Mouse (Mus musculus) erythroblast, embryonic 14.5 days (primary cell): Measurements from ENCODE around the gene Slc9a2. TPM values are rescaled to one million over a fixed set of nuclear protein-coding genes. Genes with fewer than 3 reads are reported as not detected.

Source experiments
- H3K27me3 ChIP-seq: 2 replicates; pipeline ENCODE4 v1.6.1; 2012; ENCODE audit warnings: inconsistent platforms; ENCODE audit not compliant: control insufficient read depth
- H3K36me3 ChIP-seq: 2 replicates; pipeline ENCODE4 v1.6.1; 2012; ENCODE audit warnings: mild to moderate bottlenecking, inconsistent platforms; ENCODE audit not compliant: control insufficient read depth
- H3K4me1 ChIP-seq: 2 replicates; pipeline ENCODE4 v1.6.1; 2012; ENCODE audit warnings: inconsistent platforms; ENCODE audit not compliant: control insufficient read depth
- H3K4me3 ChIP-seq: replicated peaks from 2 replicates; pipeline ENCODE3; 2012; ENCODE audit warnings: moderate library complexity, mild to moderate bottlenecking, inconsistent platforms
- H3K9me3 ChIP-seq: 2 replicates; pipeline ENCODE4 v1.6.1; 2012; ENCODE audit warnings: low read length, inconsistent platforms, mixed read lengths; ENCODE audit not compliant: control insufficient read depth
- GATA1 ChIP-seq: IDR thresholded peaks from 2 replicates; pipeline ENCODE4 v1.6.1; 2012; ENCODE audit warnings: low read length, inconsistent platforms, mixed read lengths
- TAL1 ChIP-seq: IDR thresholded peaks from 3 replicates; pipeline ENCODE4 v1.6.1; 2012; ENCODE audit warnings: low read length, inconsistent platforms, mixed read lengths
- polyA plus RNA-seq: library from polyadenylated mRNA; stranded (reverse); fragments of >175 nt; gene quantifications from 2 replicates; pipeline ENCODE4 v1.2.3, GENCODE M21; 2012

The Slc9a2 gene
- polyA plus RNA-seq, 1 experiment = not detected

GRCm38 (mm10) chr1:40774040-40774439 is 93.7 kb downstream of the Slc9a2 start:
- no peaks in the 10 kb centered on the region for H3K27me3 ChIP-seq
- TF ChIP-seq GATA1 (no peak), TAL1 (no peak)
- peaks cover 45% of the 10 kb centered on the region for H3K36me3 ChIP-seq
- peaks cover 50% of the 10 kb centered on the region for H3K4me1 ChIP-seq
- H3K9me3 ChIP-seq = peaks cover 3% of the 10 kb centered on the region; the same call in 1 of the 2 replicates
- no peak overlapping the region for H3K4me3 ChIP-seq

DNA sequence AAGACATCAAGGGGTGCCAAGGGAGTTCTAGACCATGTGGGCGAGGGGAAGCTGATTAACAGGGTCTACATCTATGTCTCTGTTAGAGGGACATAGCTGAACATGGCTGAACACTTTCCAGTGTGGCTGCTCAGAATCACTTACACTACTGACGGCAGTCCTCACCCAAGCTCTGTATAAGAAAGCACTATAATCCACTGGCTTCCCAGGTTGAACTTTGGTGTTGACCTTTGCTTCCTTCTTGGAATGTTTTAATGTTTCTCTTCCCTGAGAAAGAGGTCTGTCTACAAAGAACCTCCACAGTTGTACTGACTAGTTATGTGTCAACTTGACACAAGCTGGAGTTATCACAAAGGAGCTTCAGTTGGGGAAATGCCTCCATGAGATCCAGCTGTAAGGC is 95.7 kb downstream of the Slc9a2 start:
- peaks cover 3% of the 10 kb centered on the region; the same call in 1 of the 2 replicates for H3K9me3 ChIP-seq
- peaks cover 58% of the 10 kb centered on the region for H3K36me3 ChIP-seq
- H3K4me1 ChIP-seq = peaks cover 37% of the 10 kb centered on the region
- no peak overlapping the region for H3K4me3 ChIP-seq
- no peaks in the 10 kb centered on the region for H3K27me3 ChIP-seq
- TF ChIP-seq GATA1 = no peak
- TF ChIP-seq TAL1 = no peak

DNA sequence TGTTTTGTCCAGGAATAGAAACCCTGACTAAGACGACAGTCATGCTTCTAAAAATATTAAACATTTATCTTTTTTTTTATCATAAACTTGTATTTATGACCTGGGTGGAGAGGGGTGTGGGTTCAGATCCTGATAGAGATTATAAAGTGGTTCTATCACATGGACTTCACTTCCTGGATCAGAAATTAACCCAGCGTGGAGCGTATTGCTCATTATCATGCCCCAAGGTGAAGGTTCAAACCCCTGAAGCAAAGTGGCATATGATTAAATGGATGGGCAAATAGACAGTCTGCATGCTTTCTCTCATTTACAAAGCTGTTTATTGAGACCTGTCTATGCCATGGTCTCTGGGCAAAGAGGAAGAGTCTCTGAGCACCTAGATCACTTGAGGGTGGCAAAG is 96.4 kb downstream of the Slc9a2 start:
- Histone ChIP-seq H3K4me3 (no peak overlapping the region), H3K36me3 (peaks cover 61% of the 10 kb centered on the region), H3K4me1 (peaks cover 30% of the 10 kb centered on the region), H3K9me3 (peaks cover 3% of the 10 kb centered on the region; the same call in 1 of the 2 replicates), H3K27me3 (no peaks in the 10 kb centered on the region)
- TF ChIP-seq TAL1 = no peak
- TF ChIP-seq GATA1 = no peak

- no peak overlapping the region for H3K4me3 ChIP-seq
- no peaks in the 10 kb centered on the region for H3K27me3 ChIP-seq
- no peaks in the 10 kb centered on the region for H3K4me1 ChIP-seq
- peaks cover 32% of the 10 kb centered on the region for H3K36me3 ChIP-seq
- no peak for TF ChIP-seq GATA1
- TF ChIP-seq TAL1 = no peak
- H3K9me3 ChIP-seq = peaks cover 2% of the 10 kb centered on the region; the same call in 1 of the 2 replicates
Measured at GRCm38 (mm10) chr1:40783450-40783849, 103.1 kb downstream of the Slc9a2 start.

- Histone ChIP-seq H3K4me3 (no peak overlapping the region), H3K4me1 (peaks cover 2% of the 10 kb centered on the region), H3K36me3 (peaks cover 26% of the 10 kb centered on the region), H3K27me3 (no peaks in the 10 kb centered on the region), H3K9me3 (no peaks in the 10 kb centered on the region)
- TF ChIP-seq GATA1 (no peak), TAL1 (no peak)
Measured at GRCm38 (mm10) chr1:40784306-40784705, 103.9 kb downstream of the Slc9a2 start.

GRCm38 (mm10) chr1:40785876-40786445 is 105.6 kb downstream of the Slc9a2 start:
- no peak for TF ChIP-seq TAL1
- no peak for TF ChIP-seq GATA1
- Histone ChIP-seq H3K4me3 (no peak overlapping the region), H3K36me3 (peaks cover 13% of the 10 kb centered on the region), H3K27me3 (no peaks in the 10 kb centered on the region), H3K4me1 (peaks cover 15% of the 10 kb centered on the region), H3K9me3 (no peaks in the 10 kb centered on the region)

DNA sequence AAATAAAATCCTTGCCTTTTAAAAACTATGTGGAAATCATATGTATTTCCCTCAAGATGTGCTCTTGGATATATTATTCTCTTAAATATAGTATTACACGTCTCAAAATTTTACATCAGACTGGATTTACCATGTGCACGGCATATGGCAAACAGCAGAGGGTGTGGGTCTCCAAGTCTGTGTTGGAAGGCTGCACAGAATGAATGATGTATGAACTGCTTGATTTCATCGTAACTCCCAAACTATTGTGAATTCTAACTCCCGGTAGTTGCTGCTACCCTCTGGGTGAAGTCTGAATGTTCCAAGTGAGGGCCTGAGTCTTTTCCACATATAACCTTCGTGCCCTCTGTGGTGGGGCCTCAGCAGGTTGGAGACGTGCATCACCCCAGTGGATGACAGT is 108.6 kb downstream of the Slc9a2 start:
- Histone ChIP-seq H3K4me1 (peaks cover 16% of the 10 kb centered on the region), H3K27me3 (no peaks in the 10 kb centered on the region), H3K36me3 (peaks cover 5% of the 10 kb centered on the region), H3K4me3 (no peak overlapping the region), H3K9me3 (no peaks in the 10 kb centered on the region)
- TF ChIP-seq GATA1 (no peak), TAL1 (no peak)

DNA sequence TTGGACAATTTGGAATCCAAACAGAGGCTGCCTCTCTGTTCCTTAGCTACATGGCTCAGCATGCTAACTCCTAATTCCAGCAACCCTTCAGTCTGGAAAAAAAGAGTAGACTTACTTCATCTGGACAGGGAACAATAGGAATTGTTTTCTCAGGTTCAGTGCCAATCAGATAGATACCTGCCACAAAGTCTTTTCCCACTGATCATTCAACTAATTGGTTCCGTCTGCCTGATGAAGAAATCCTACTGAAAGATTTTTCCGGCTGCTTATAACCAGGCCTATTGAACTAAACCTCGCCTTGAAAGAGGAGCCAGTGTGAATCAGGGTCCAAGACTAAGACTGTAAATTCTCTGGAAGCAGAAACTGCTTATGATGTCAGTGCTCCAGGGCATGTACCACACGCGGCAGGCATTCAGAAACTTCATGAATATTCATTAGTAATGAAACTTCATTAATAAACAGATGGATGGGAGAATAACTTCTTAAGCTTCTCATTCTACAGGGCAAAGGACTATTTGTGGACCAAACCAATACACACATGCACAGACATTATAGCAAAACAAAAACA is 109.4 kb downstream of the Slc9a2 start:
- TF ChIP-seq TAL1 (no peak), GATA1 (no peak)
- peaks cover 16% of the 10 kb centered on the region for H3K4me1 ChIP-seq

DNA sequence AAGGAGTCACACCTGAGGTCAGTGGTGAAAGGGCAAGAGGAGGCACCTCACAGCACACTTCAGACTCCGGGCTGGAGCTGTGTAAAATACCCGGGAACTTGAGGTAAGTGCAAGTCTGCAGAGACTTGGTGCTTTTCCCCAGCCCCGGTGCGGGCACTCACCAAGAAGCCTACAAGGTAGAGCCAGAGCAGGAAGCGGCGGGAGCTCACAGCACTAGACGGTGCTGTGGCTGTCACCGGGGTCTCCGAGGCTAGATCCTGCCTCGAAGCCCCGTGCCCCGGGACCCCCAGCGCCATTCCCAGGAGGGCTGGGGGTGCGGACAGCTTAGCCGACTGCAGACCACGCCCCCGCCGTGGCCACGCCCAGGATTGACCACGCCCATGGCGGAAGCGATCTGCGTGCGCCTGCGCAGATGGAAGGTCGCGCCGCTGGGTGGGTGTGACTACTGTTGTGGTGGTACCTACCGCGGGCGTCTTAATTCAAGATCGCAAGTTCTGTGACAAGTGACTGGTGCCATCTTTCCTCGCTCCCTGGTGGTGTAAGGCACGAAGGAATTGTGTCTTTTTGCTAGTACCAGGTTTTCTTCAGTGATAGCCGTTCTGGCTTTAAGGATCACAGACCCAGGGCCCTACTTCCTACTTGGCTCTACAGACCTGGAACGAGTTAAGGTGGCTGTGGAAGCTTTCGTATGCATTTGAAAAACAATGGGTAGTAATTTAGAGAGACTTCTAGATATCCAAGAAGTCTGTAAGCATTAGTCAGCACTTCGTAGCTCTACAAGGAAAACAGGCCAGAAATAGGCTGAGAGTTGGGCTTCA is 110.2 kb downstream of the Slc9a2 start, which contains the start of gene Mfsd9:
Gene Mfsd9, minus strand, starts transcription at position 364 of the 818 bp plus-strand sequence.
- H3K4me1 ChIP-seq = peaks cover 16% of the 10 kb centered on the region
- no peaks in the 10 kb centered on the region for H3K27me3 ChIP-seq
- no peaks in the 10 kb centered on the region for H3K9me3 ChIP-seq
- TF ChIP-seq GATA1 (no peak), TAL1 (no peak)
- H3K36me3 ChIP-seq = no peaks in the 10 kb centered on the region
- H3K4me3 ChIP-seq = peak within 1 kb of the TSS; percentile 77

More for the DNA sequence above, 109.4 kb downstream of the Slc9a2 start:
- no peaks in the 10 kb centered on the region for H3K36me3 ChIP-seq
- no peaks in the 10 kb centered on the region for H3K9me3 ChIP-seq
- H3K4me3 ChIP-seq = peak overlapping the region; percentile 77
- H3K27me3 ChIP-seq = no peaks in the 10 kb centered on the region
